Mouse (Mus musculus) forebrain, embryonic 11.5 days (tissue): ENCODE data around the gene Rpl11. TPM values are rescaled to one million over a fixed set of nuclear protein-coding genes. Genes with fewer than 3 reads are reported as not detected.
"Not testable (repeated sequence)": the region's sequence is repeated elsewhere in the genome, so short reads cannot be mapped to it uniquely, and the experiment has no call there.

ENCODE experiments used
- ATAC-seq: fragments of 200-750 bp; cut with Nextera tagmentation; replicated peaks from 2 replicates; pipeline ENCODE4 v1.8.0; 2017; ENCODE audit warnings: moderate TSS enrichment; ENCODE audit not compliant: low FRiP score
- DNase-seq: peaks from one replicate; pipeline ENCODE4 v3.0.0-alpha.2; 2017; ENCODE audit warnings: low spot score
- H3K27ac ChIP-seq: fragments of 300-500 bp; sonication (generic); 2 replicates; pipeline ENCODE4 v1.5.1; 2014; ENCODE audit warnings: low read depth, low read length
- H3K27me3 ChIP-seq: fragments of 300-500 bp; sonication (generic); 2 replicates; pipeline ENCODE4 v1.6.1; 2014; ENCODE audit warnings: mild to moderate bottlenecking, low read length, mixed read lengths; ENCODE audit not compliant: control insufficient read depth, insufficient read depth
- H3K36me3 ChIP-seq: fragments of 300-500 bp; sonication (generic); 2 replicates; pipeline ENCODE4 v1.6.1; 2014; ENCODE audit warnings: mild to moderate bottlenecking, low read length, moderate library complexity, mixed read lengths; ENCODE audit not compliant: control insufficient read depth, insufficient read depth
- H3K4me1 ChIP-seq: fragments of 300-500 bp; sonication (generic); replicated peaks from 2 replicates; pipeline ENCODE4 v1.6.1; 2014; ENCODE audit warnings: low read length, mixed read lengths; ENCODE audit not compliant: control insufficient read depth, insufficient read depth
- H3K4me2 ChIP-seq: fragments of 300-500 bp; sonication (generic); 2 replicates; pipeline ENCODE4 v1.6.1; 2014; ENCODE audit warnings: low read depth, mild to moderate bottlenecking, low read length, moderate library complexity, mixed read lengths; ENCODE audit not compliant: severe bottlenecking
- H3K4me3 ChIP-seq: fragments of 300-500 bp; sonication (generic); 2 replicates; pipeline ENCODE4 v1.5.1; 2014; ENCODE audit warnings: low read depth, low read length
- H3K9ac ChIP-seq: fragments of 300-500 bp; sonication (generic); 2 replicates; pipeline ENCODE4 v1.6.1; 2014; ENCODE audit warnings: low read length
- H3K9me3 ChIP-seq: fragments of 300-500 bp; sonication (generic); 2 replicates; pipeline ENCODE4 v1.6.1; 2016; ENCODE audit warnings: low read length, mixed read lengths; ENCODE audit not compliant: control insufficient read depth
- WGBS: fragments of 180-500 bp; shearing (Covaris S2); extraction: QIAGEN DNeasy Blood & Tissue Kit; methylation state at CpG from one replicate; pipeline ENCODE4 v1.1.7; 2014; 5-methylcytosine and 5-hydroxymethylcytosine counted together
- polyA plus RNA-seq: library from polyadenylated mRNA; unstranded; fragments of >200 nt; fragmentation: Nextera tagmentation; extraction: Ambion mirVana; gene quantifications from 2 replicates; pipeline ENCODE4 v1.2.1, GENCODE M21; 2014

Rpl11 gene
- polyA plus RNA-seq, 1 experiment from 2014 or later: 392 TPM

GRCm38 (mm10) chr4:135985769-135986168 is 67.5 kb downstream of the Rpl11 start:
- no peak overlapping the region for H3K27ac ChIP-seq
- 95% methylated on average over 7 of the region's 7 CpGs for WGBS

GRCm38 (mm10) chr4:135985193-135985592 is 68.0 kb downstream of the Rpl11 start:
- Histone ChIP-seq H3K4me2 (no peak overlapping the region), H3K9me3 (no peaks in the 10 kb centered on the region), H3K27me3 (no peaks in the 10 kb centered on the region), H3K9ac (no peak overlapping the region), H3K27ac (no peak overlapping the region), H3K4me1 (peaks cover 8% of the 10 kb centered on the region), H3K4me3 (no peak overlapping the region), H3K36me3 (no peaks in the 10 kb centered on the region; the same call in 1 of the 2 replicates)
- ATAC-seq (no peak), DNase-seq (no peak)
- 94% methylated on average over 5 of the region's 5 CpGs for WGBS

More at GRCm38 (mm10) chr4:135985769-135986168, 67.5 kb downstream of the Rpl11 start:
- Histone ChIP-seq H3K9ac (peak overlapping the region; percentile 91), H3K27me3 (no peaks in the 10 kb centered on the region), H3K4me1 (peaks cover 8% of the 10 kb centered on the region), H3K4me3 (peak overlapping the region; percentile 90), H3K36me3 (no peaks in the 10 kb centered on the region; the same call in 1 of the 2 replicates), H3K4me2 (peak overlapping the region; percentile 64), H3K9me3 (no peaks in the 10 kb centered on the region)
- DNase-seq: no peak
- ATAC-seq: no peak

- Histone ChIP-seq H3K9me3 (no peaks in the 10 kb centered on the region), H3K36me3 (no peaks in the 10 kb centered on the region; the same call in 1 of the 2 replicates), H3K27me3 (no peaks in the 10 kb centered on the region), H3K27ac (no peak overlapping the region), H3K4me3 (no peak overlapping the region), H3K4me2 (no peak overlapping the region), H3K4me1 (peaks cover 8% of the 10 kb centered on the region), H3K9ac (no peak overlapping the region)
- DNase-seq (no peak), ATAC-seq (no peak)
- WGBS: 90% methylated on average over 5 of the region's 5 CpGs
Observed at GRCm38 (mm10) chr4:135984556-135984955, 68.7 kb downstream of the Rpl11 start.

- H3K4me2 ChIP-seq: no peak overlapping the region
- peaks cover 8% of the 10 kb centered on the region for H3K4me1 ChIP-seq
- H3K4me3 ChIP-seq: no peak overlapping the region
- H3K9ac ChIP-seq: no peak overlapping the region
- no peak for DNase-seq
- ATAC-seq: no peak
- WGBS: 88% methylated on average over 7 of the region's 7 CpGs
- H3K9me3 ChIP-seq: no peaks in the 10 kb centered on the region
- H3K27me3 ChIP-seq: no peaks in the 10 kb centered on the region
- no peak overlapping the region for H3K27ac ChIP-seq
- H3K36me3 ChIP-seq: peaks cover under 1% of the 10 kb centered on the region; the same call in 1 of the 2 replicates
Observed at GRCm38 (mm10) chr4:135981524-135982063, 71.6 kb downstream of the Rpl11 start.

- H3K4me2 ChIP-seq, H3K4me3 ChIP-seq, H3K9me3 ChIP-seq, DNase-seq, ATAC-seq, H3K36me3 ChIP-seq, H3K27me3 ChIP-seq, H3K9ac ChIP-seq, H3K4me1 ChIP-seq, H3K27ac ChIP-seq: not testable (repeated sequence)
- WGBS: 97% methylated on average over 5 of the region's 5 CpGs
Observed at GRCm38 (mm10) chr4:135980223-135980622, 73.0 kb downstream of the Rpl11 start.

Other genes with a start within 250 kb of the Rpl11 start
- 392 and 452 TPM in 2 replicates for gene Srsf10, start 197.7 kb downstream of the Rpl11 start, polyA plus RNA-seq
- 220 and 234 TPM in 2 replicates for gene Pnrc2, start 179.6 kb downstream of the Rpl11 start, polyA plus RNA-seq
- 0.13 and 0.17 TPM in 2 replicates for gene Cnr2, start 158.0 kb downstream of the Rpl11 start, polyA plus RNA-seq
- gene Fuca1, start 132.7 kb downstream of the Rpl11 start, polyA plus RNA-seq: 42.3 and 49.2 TPM in 2 replicates
- gene Hmgcl, start 107.0 kb downstream of the Rpl11 start, polyA plus RNA-seq: 55.9 and 59.9 TPM in 2 replicates
- gene Gale, start 89.7 kb downstream of the Rpl11 start, polyA plus RNA-seq: 29.9 and 32.5 TPM in 2 replicates
- 169 and 178 TPM in 2 replicates for gene Lypla2, start 80.8 kb downstream of the Rpl11 start, polyA plus RNA-seq
- gene Pithd1, start 66.2 kb downstream of the Rpl11 start, polyA plus RNA-seq: 64.9 and 67.6 TPM in 2 replicates
- gene Eloa, start 31.7 kb downstream of the Rpl11 start, polyA plus RNA-seq: 41.0 and 43.9 TPM in 2 replicates
- 351 and 380 TPM in 2 replicates for gene Id3, start 90.1 kb upstream of the Rpl11 start, polyA plus RNA-seq
- gene E2f2, start 119.0 kb upstream of the Rpl11 start, polyA plus RNA-seq: 9.4 and 10.2 TPM in 2 replicates
- gene Asap3, start 152.9 kb upstream of the Rpl11 start, polyA plus RNA-seq: 4.1 and 4.3 TPM in 2 replicates
- 1.1 and 1.6 TPM in 2 replicates for gene Tcea3, start 194.3 kb upstream of the Rpl11 start, polyA plus RNA-seq
- 28.2 and 30.8 TPM in 2 replicates for gene Zfp46, start 231.3 kb upstream of the Rpl11 start, polyA plus RNA-seq